Mouse (Mus musculus) liver, embryonic 11.5 days (tissue): Measurements from ENCODE around the gene Mapk14. TPM values are rescaled to one million over a fixed set of nuclear protein-coding genes. Genes with fewer than 3 reads are reported as not detected.

Experiments
- ATAC-seq: fragments of 200-750 bp; cut with Nextera tagmentation; replicated peaks from 2 replicates; pipeline ENCODE4 v1.8.0; 2017; ENCODE audit warnings: moderate number of reproducible peaks, mild to moderate bottlenecking, moderate TSS enrichment, moderate library complexity; ENCODE audit not compliant: low FRiP score
- DNase-seq: peaks from one replicate; pipeline ENCODE4 v3.0.0-alpha.2; 2017; ENCODE audit warnings: low spot score
- H3K27ac ChIP-seq: fragments of 300-500 bp; sonication (generic); 2 replicates; pipeline ENCODE4 v1.5.1; 2014; ENCODE audit warnings: mild to moderate bottlenecking, low read depth, low read length, control low read depth
- H3K27me3 ChIP-seq: fragments of 300-500 bp; sonication (generic); replicated peaks from 2 replicates; pipeline ENCODE4 v1.6.1; 2014; ENCODE audit warnings: low read length, mixed read lengths; ENCODE audit not compliant: control insufficient read depth, insufficient read depth
- H3K36me3 ChIP-seq: fragments of 300-500 bp; sonication (generic); 2 replicates; pipeline ENCODE4 v1.6.1; 2014; ENCODE audit warnings: mild to moderate bottlenecking, low read length, moderate library complexity, mixed read lengths; ENCODE audit not compliant: control insufficient read depth, insufficient read depth
- H3K4me1 ChIP-seq: fragments of 300-500 bp; sonication (generic); replicated peaks from 2 replicates; pipeline ENCODE4 v1.6.1; 2014; ENCODE audit warnings: low read length, mixed read lengths; ENCODE audit not compliant: control insufficient read depth, insufficient read depth
- H3K4me2 ChIP-seq: fragments of 300-500 bp; sonication (generic); 2 replicates; pipeline ENCODE4 v1.6.1; 2014; ENCODE audit warnings: mild to moderate bottlenecking, control low read depth, moderate library complexity
- H3K4me3 ChIP-seq: fragments of 300-500 bp; sonication (generic); 2 replicates; pipeline ENCODE4 v1.5.1; 2014; ENCODE audit warnings: low read depth, low read length, control low read depth
- H3K9ac ChIP-seq: fragments of 300-500 bp; sonication (generic); 2 replicates; pipeline ENCODE4 v1.6.1; 2014; ENCODE audit warnings: low read depth, low read length, control low read depth
- H3K9me3 ChIP-seq: fragments of 300-500 bp; sonication (generic); 2 replicates; pipeline ENCODE4 v1.6.1; 2016; ENCODE audit warnings: low read length, inconsistent platforms, mixed read lengths; ENCODE audit not compliant: control insufficient read depth
- WGBS: fragments of 180-500 bp; shearing (Covaris S2); extraction: QIAGEN DNeasy Blood & Tissue Kit; methylation state at CpG from one replicate; pipeline ENCODE4 v1.1.7; 2014; 5-methylcytosine and 5-hydroxymethylcytosine counted together
- polyA plus RNA-seq: library from polyadenylated mRNA; unstranded; fragments of >200 nt; fragmentation: Nextera tagmentation; extraction: Ambion mirVana; gene quantifications from 2 replicates; pipeline ENCODE4 v1.2.1, GENCODE M21; 2014

Mapk14 gene
- polyA plus RNA-seq, 1 experiment from 2014 or later = 58.5 TPM

- Histone ChIP-seq H3K36me3 (peaks cover 27% of the 10 kb centered on the region), H3K9me3 (no peaks in the 10 kb centered on the region), H3K9ac (no peak overlapping the region), H3K27me3 (no peaks in the 10 kb centered on the region), H3K4me1 (peaks cover 3% of the 10 kb centered on the region; the same call in 1 of the 2 replicates), H3K4me3 (no peak overlapping the region), H3K27ac (no peak overlapping the region), H3K4me2 (no peak overlapping the region)
- WGBS = 76% methylated on average over 4 of the region's 4 CpGs
- DNase-seq (no peak), ATAC-seq (no peak)
Measured at GRCm38 (mm10) chr17:28737973-28738372, 46.8 kb downstream of the Mapk14 start.

- Histone ChIP-seq H3K4me3 (no peak overlapping the region), H3K4me1 (peaks cover 3% of the 10 kb centered on the region; the same call in 1 of the 2 replicates), H3K9me3 (no peaks in the 10 kb centered on the region), H3K27ac (no peak overlapping the region), H3K9ac (no peak overlapping the region), H3K36me3 (peaks cover 40% of the 10 kb centered on the region), H3K27me3 (no peaks in the 10 kb centered on the region), H3K4me2 (no peak overlapping the region)
- DNase-seq = no peak
- WGBS = 92% methylated on average over 6 of the region's 6 CpGs
- no peak for ATAC-seq
Measured at GRCm38 (mm10) chr17:28739244-28739643, 48.1 kb downstream of the Mapk14 start.

- Histone ChIP-seq H3K4me2 (no peak overlapping the region), H3K4me1 (peaks cover 3% of the 10 kb centered on the region; the same call in 1 of the 2 replicates), H3K27me3 (no peaks in the 10 kb centered on the region), H3K27ac (no peak overlapping the region), H3K4me3 (no peak overlapping the region), H3K9me3 (no peaks in the 10 kb centered on the region), H3K9ac (no peak overlapping the region), H3K36me3 (peaks cover 61% of the 10 kb centered on the region)
- no peak for ATAC-seq
- WGBS = 91% methylated on average over 11 of the region's 11 CpGs
- no peak for DNase-seq
Measured at GRCm38 (mm10) chr17:28743145-28743866, 52.2 kb downstream of the Mapk14 start.

DNA sequence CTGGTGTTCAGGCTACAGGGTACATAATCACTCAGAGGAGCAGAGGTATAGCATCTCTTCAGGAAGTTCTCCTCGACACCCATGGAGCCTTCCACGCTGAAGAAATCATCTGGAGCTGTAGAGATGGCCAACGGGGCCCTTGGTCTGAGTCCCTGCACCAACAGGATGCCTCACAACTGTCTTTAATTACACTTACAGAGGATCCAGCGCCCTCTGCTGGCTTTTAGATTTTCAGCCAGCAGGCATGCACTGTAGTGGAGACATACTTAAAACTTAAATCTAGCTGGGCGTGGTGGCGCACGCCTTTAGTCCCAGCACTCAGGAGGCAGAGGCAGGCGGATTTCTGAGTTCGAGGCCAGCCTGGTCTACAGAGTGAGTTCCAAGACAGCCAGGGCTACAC, 52.8 kb downstream of the Mapk14 start:
- WGBS = 93% methylated on average over 9 of the region's 9 CpGs
- no peak overlapping the region for H3K27ac ChIP-seq
- no peak overlapping the region for H3K4me3 ChIP-seq
- H3K4me1 ChIP-seq = peaks cover 3% of the 10 kb centered on the region; the same call in 1 of the 2 replicates
- H3K36me3 ChIP-seq = peaks cover 57% of the 10 kb centered on the region
- no peak overlapping the region for H3K9ac ChIP-seq
- DNase-seq (no peak), ATAC-seq (no peak)
- H3K9me3 ChIP-seq = no peaks in the 10 kb centered on the region
- no peaks in the 10 kb centered on the region for H3K27me3 ChIP-seq
- no peak overlapping the region for H3K4me2 ChIP-seq

- Histone ChIP-seq H3K4me2 (no peak overlapping the region), H3K27me3 (no peaks in the 10 kb centered on the region), H3K27ac (no peak overlapping the region), H3K36me3 (peaks cover 54% of the 10 kb centered on the region), H3K4me1 (no peaks in the 10 kb centered on the region), H3K9ac (no peak overlapping the region), H3K4me3 (no peak overlapping the region), H3K9me3 (no peaks in the 10 kb centered on the region)
- ATAC-seq = no peak
- 88% methylated on average over 6 of the region's 6 CpGs for WGBS
- no peak for DNase-seq
Measured at GRCm38 (mm10) chr17:28745773-28746172, 54.6 kb downstream of the Mapk14 start.

GRCm38 (mm10) chr17:28748001-28748400, 56.9 kb downstream of the Mapk14 start:
- Histone ChIP-seq H3K4me3 (no peak overlapping the region), H3K9me3 (no peaks in the 10 kb centered on the region), H3K36me3 (peaks cover 39% of the 10 kb centered on the region), H3K4me2 (no peak overlapping the region), H3K27ac (no peak overlapping the region), H3K27me3 (no peaks in the 10 kb centered on the region), H3K9ac (no peak overlapping the region), H3K4me1 (no peaks in the 10 kb centered on the region)
- 85% methylated on average over 4 of the region's 4 CpGs for WGBS
- ATAC-seq = no peak
- no peak for DNase-seq

- no peak for DNase-seq
- WGBS = 58% methylated on average over 6 of the region's 6 CpGs
- no peak overlapping the region for H3K27ac ChIP-seq
- ATAC-seq = no peak
- no peak overlapping the region for H3K4me2 ChIP-seq
- H3K36me3 ChIP-seq = peaks cover 18% of the 10 kb centered on the region
- H3K9ac ChIP-seq = no peak overlapping the region
- no peaks in the 10 kb centered on the region for H3K4me1 ChIP-seq
- H3K9me3 ChIP-seq = no peaks in the 10 kb centered on the region
- H3K27me3 ChIP-seq = no peaks in the 10 kb centered on the region
- H3K4me3 ChIP-seq = no peak overlapping the region
Measured at GRCm38 (mm10) chr17:28750580-28750979, 59.5 kb downstream of the Mapk14 start.

DNA sequence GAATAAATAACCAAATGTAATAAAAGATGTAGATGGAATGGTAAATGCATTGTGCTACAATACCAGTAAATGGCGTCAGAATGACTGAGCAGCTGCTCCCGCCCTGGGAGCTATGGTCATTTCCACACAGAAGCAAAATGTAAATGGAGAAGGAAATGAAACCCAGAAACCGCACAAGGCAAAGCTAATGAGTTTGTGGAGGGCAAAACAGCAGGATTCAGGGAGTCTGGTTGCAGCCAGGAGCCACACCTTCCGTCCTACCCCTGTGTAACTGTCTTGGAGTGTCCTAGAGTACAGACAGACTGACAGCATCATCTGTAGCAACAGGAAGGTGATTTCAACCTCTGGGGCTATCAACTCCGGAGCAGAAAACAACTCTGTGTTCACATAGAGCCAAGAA, 65.3 kb downstream of the Mapk14 start:
- Histone ChIP-seq H3K9me3 (no peaks in the 10 kb centered on the region), H3K27ac (no peak overlapping the region), H3K36me3 (no peaks in the 10 kb centered on the region), H3K4me2 (no peak overlapping the region), H3K4me3 (no peak overlapping the region), H3K9ac (no peak overlapping the region), H3K27me3 (no peaks in the 10 kb centered on the region; the same call in 1 of the 2 replicates), H3K4me1 (no peaks in the 10 kb centered on the region)
- WGBS = 52% methylated on average over 5 of the region's 5 CpGs
- no peak for DNase-seq
- no peak for ATAC-seq

GRCm38 (mm10) chr17:28757470-28757869, 66.3 kb downstream of the Mapk14 start:
- Histone ChIP-seq H3K27ac (no peak overlapping the region), H3K9ac (no peak overlapping the region), H3K4me3 (no peak overlapping the region), H3K27me3 (no peaks in the 10 kb centered on the region; the same call in 1 of the 2 replicates), H3K9me3 (no peaks in the 10 kb centered on the region), H3K36me3 (no peaks in the 10 kb centered on the region), H3K4me2 (no peak overlapping the region), H3K4me1 (no peaks in the 10 kb centered on the region)
- DNase-seq (no peak), ATAC-seq (no peak)
- WGBS = 81% methylated on average over 2 of the region's 2 CpGs
